Mouse (Mus musculus): ENCODE measurements around the gene 1810009A15Rik.
"Not testable (repeated sequence)": the region's sequence is repeated elsewhere in the genome, so short reads cannot be mapped to it uniquely, and the experiment has no call there.

Gene 1810009A15Rik

GRCm38 (mm10) chr19:8880311-8881033 lies 8.2 kb upstream of the 1810009A15Rik start, which contains the start of gene Uqcc3:
TSS of gene Uqcc3 (minus strand) at chr19:8880923.
- DNase-seq: peak; percentile 94

GRCm38 (mm10) chr19:8881034-8881392 lies 7.6 kb upstream of the 1810009A15Rik start:
- DNase-seq: no peak

- no peak for DNase-seq
These were observed 5.0 kb upstream of the 1810009A15Rik start, which contains the start of the genes Lbhd1 and Gm49403 for GRCm38 (mm10) chr19:8883616-8884015. TSS of gene Lbhd1 (plus strand) at chr19:8883732. TSS of gene Gm49403 (plus strand) at chr19:8883930.

GRCm38 (mm10) chr19:8886916-8887584 lies 1.6 kb upstream of the 1810009A15Rik start:
- no peak for DNase-seq

GRCm38 (mm10) chr19:8887585-8888463 lies 829 bp upstream of the 1810009A15Rik start:
- DNase-seq: no peak

GRCm38 (mm10) chr19:8892829-8893766 lies 4.4 kb downstream of the 1810009A15Rik start, which contains the start of gene Ints5:
TSS of gene Ints5 (plus strand) at chr19:8893005.
- peak; percentile 89 for DNase-seq

- no peak for DNase-seq
These were observed 6.8 kb downstream of the 1810009A15Rik start for GRCm38 (mm10) chr19:8895397-8895960.

- DNase-seq: not testable (repeated sequence)
These were observed 7.6 kb downstream of the 1810009A15Rik start for GRCm38 (mm10) chr19:8896231-8896630.

GRCm38 (mm10) chr19:8897211-8897864 lies 8.7 kb downstream of the 1810009A15Rik start:
- DNase-seq: peak; percentile 55

- DNase-seq: peak; percentile 97
These were observed 9.3 kb downstream of the 1810009A15Rik start, which contains the start of gene Ganab for GRCm38 (mm10) chr19:8897865-8898495. TSS of gene Ganab (plus strand) at chr19:8898071.

GRCm38 (mm10) chr19:8898576-8898975 lies 9.9 kb downstream of the 1810009A15Rik start:
- DNase-seq: no peak

- peak; percentile 21 for DNase-seq
These were observed 10.4 kb downstream of the 1810009A15Rik start for GRCm38 (mm10) chr19:8899079-8899478.

- DNase-seq: no peak
These were observed 14.8 kb downstream of the 1810009A15Rik start for GRCm38 (mm10) chr19:8903412-8903811.

- no peak for DNase-seq
These were observed 19.9 kb downstream of the 1810009A15Rik start for GRCm38 (mm10) chr19:8908531-8908930.

- DNase-seq: no peak
These were observed 23.2 kb downstream of the 1810009A15Rik start for GRCm38 (mm10) chr19:8911810-8912209.

- no peak for DNase-seq
These were observed 25.6 kb downstream of the 1810009A15Rik start for GRCm38 (mm10) chr19:8914212-8914611.

- DNase-seq: no peak
These were observed 30.3 kb downstream of the 1810009A15Rik start for GRCm38 (mm10) chr19:8919000-8919399.

- no peak for DNase-seq
These were observed 31.0 kb downstream of the 1810009A15Rik start for GRCm38 (mm10) chr19:8919684-8920072.

- peak; percentile 97 for DNase-seq
These were observed 31.6 kb downstream of the 1810009A15Rik start, which contains the start of gene B3gat3 for GRCm38 (mm10) chr19:8920073-8920736. TSS of gene B3gat3 (plus strand) at chr19:8920374.

Data from kidney, postnatal 14 days (tissue).